Mouse (Mus musculus): Measurements from ENCODE around the gene Olfr469. TPM values are rescaled to one million over a fixed set of nuclear protein-coding genes. Genes with fewer than 3 reads are reported as not detected.

The Olfr469 gene
- polyA plus RNA-seq (2012; fragmentation: generic; extraction: Trizol) = not detected

DNA sequence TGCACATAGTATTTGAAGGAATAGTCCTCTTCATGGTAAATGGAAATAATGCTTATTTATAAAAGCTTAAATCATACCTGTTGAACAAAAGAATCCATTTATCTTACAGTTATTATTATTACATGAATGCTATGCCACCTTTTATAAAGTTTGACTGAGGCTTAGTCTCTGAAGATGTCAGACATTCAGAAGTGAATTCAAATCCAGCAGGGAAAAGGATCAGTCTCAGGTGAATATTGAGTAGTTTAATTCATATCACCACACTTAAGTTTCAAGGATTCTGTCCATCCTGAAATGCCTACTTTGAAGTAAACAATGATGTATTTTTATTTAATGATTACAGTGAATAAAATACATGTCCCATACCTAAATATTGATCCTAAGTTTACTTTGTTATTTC, at the start of gene Olfr469:
Gene Olfr469 (minus strand): TSS at position 101 of the 400 bp plus-strand sequence.

GRCm38 (mm10) chr7:107847390-107847789, 22.0 kb upstream of the Olfr469 start, which contains the start of gene Olfr470:
Gene Olfr470, minus strand, starts transcription at chr7:107847490.

GRCm38 (mm10) chr7:107811963-107812362, 13.4 kb downstream of the Olfr469 start, which contains the start of gene Olfr467:
Gene Olfr467, plus strand, starts transcription at chr7:107812263.

DNA sequence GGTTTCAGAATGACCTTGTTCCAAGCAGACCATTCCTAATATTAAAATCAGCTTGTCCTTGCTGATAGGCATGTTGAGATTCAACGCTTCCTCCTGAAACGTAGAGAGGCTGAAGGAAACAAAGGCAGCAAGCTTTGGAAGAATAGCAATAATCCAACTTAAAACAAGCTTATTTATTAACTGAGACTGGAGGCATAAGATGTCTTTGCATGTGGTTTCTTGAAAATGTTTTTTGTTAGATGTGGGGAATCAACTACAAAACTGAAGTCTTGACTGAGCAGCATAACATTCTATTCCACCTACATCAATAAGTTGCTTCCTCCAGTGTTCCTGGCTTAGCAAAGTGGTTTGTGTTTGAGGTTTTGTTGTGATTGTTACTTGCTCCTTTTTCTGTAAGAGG, 24.2 kb downstream of the Olfr469 start, which contains the start of gene Ovch2:
Gene Ovch2 (minus strand): TSS at position 101 of the 400 bp plus-strand sequence.

Other genes with a start within 250 kb of the Olfr469 start
- gene Ppfibp2, start 230.3 kb downstream of the Olfr469 start, polyA plus RNA-seq (2012; fragmentation: generic; extraction: Trizol) = under 1 TPM; 0.06 to 0.40 TPM
- not detected for gene 5330417H12Rik, start 200.4 kb downstream of the Olfr469 start, polyA plus RNA-seq (2012; fragmentation: generic; extraction: Trizol)
- gene Cyb5r2, start 67.5 kb downstream of the Olfr469 start, polyA plus RNA-seq (2012; fragmentation: generic; extraction: Trizol) = not detected
- gene Ovch2, start 24.3 kb downstream of the Olfr469 start, polyA plus RNA-seq (2012; fragmentation: generic; extraction: Trizol) = under 1 TPM in 1 of 2 experiments, not detected in 1; 0.02 TPM
- gene Olfr467, start 13.3 kb downstream of the Olfr469 start, polyA plus RNA-seq (2012; fragmentation: generic; extraction: Trizol) = not detected
- gene Olfr470, start 21.9 kb upstream of the Olfr469 start, polyA plus RNA-seq (2012; fragmentation: generic; extraction: Trizol) = not detected
- gene Olfr472, start 72.4 kb upstream of the Olfr469 start, polyA plus RNA-seq (2012; fragmentation: generic; extraction: Trizol) = not detected
- not detected for gene Olfr473, start 104.9 kb upstream of the Olfr469 start, polyA plus RNA-seq (2012; fragmentation: generic; extraction: Trizol)
- gene Olfr474, start 129.1 kb upstream of the Olfr469 start, polyA plus RNA-seq (2012; fragmentation: generic; extraction: Trizol) = not detected
- gene Olfr476, start 139.3 kb upstream of the Olfr469 start, polyA plus RNA-seq (2012; fragmentation: generic; extraction: Trizol) = not detected
- not detected for gene Olfr477, start 161.2 kb upstream of the Olfr469 start, polyA plus RNA-seq (2012; fragmentation: generic; extraction: Trizol)
- gene Olfr478, start 208.4 kb upstream of the Olfr469 start, polyA plus RNA-seq (2012; fragmentation: generic; extraction: Trizol) = not detected
- not detected for gene Olfr479, start 225.2 kb upstream of the Olfr469 start, polyA plus RNA-seq (2012; fragmentation: generic; extraction: Trizol)
- not detected for gene Olfr480, start 241.8 kb upstream of the Olfr469 start, polyA plus RNA-seq (2012; fragmentation: generic; extraction: Trizol)